Mouse (Mus musculus): ENCODE results near the gene Tspan15.
A peak's percentile ranks its signal among the peaks of the same experiment; 100 is the strongest.

Gene Tspan15

DNA sequence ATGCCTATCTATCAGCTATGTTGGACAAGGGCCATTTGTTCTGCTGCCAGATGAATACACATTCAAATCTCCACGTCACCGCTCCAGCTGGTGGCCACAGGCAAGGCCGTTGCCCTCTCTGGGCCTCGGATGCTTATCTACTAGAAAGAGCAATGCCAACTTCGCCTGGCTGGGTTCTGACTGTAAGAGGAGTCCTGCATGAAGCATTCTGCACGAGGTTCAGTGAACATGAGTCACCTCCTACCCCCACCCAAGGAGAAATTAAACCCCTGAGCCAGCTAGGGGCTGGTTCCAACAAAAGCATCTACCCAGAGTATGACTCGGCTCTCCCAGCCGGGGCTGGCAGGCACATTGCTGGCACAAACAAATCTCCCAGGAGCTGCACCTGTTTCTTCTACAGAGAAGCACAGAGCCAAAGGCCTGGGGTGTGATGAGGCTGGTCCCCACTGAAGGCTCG is 38.3 kb downstream of the Tspan15 start:
- DNase-seq (ENCODE audit: low read depth, low spot score) = no peak

DNA sequence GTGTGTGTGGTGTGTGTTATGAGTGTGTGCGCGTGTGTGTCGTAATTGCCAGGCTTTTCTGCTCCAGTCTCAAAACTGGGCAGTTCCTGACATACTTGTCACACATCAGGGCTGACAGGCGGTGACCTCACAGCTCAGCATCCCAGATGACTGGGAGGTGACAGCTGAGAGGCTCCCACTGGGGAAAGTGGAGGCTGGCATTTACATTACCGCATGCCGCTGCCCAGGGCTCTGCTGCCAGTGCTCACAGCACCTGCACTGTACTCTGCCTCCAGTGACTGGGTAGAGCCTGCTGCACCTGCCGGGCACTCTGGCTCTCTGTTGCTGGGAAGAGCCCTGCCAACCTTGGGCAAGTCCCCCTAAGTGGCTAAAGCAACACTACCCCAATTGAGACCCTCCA is 40.2 kb downstream of the Tspan15 start:
- DNase-seq (ENCODE audit: low read depth, low spot score) = no peak

DNA sequence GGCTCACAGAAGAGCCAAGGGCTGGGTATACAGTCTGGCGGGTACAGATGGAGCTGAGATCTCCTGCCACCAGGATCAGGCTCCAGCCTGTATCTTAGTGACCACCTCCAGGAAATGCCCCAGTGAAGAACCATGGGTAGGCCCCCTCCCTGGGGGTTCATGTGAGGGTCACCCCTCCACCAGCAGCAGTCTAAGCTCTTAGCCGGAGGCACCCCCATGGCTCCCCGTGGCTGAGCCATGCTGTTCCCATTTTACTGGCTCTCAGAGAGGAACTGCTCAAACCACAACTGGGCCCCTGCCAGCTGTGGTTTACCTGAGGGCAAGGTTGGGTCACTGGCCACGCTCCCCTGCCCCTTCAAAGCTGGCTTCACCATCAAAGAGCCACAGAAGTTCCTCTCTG is 41.1 kb downstream of the Tspan15 start:
- no peak for DNase-seq (ENCODE audit: low read depth, low spot score)

DNA sequence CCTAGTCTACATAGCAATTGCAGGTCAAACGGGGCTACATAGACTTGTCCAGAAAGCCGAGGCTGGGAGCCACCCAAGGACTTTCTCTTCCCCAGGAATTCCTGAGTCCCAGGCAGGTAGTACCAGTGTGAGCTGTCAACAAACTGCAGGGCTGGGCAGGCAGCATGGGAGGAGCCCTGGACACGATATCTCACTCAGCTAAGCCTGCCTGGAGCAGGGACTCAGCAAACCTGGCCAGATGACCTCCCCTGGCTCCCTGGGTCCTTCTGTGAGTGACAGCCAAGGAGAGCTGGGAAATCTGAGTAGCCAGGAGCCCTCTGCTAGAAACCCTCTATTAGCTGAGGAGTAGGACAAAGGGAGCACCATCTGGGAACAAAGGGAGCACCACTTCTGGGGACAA is 41.7 kb downstream of the Tspan15 start:
- no peak for DNase-seq (ENCODE audit: low read depth, low spot score)

DNA sequence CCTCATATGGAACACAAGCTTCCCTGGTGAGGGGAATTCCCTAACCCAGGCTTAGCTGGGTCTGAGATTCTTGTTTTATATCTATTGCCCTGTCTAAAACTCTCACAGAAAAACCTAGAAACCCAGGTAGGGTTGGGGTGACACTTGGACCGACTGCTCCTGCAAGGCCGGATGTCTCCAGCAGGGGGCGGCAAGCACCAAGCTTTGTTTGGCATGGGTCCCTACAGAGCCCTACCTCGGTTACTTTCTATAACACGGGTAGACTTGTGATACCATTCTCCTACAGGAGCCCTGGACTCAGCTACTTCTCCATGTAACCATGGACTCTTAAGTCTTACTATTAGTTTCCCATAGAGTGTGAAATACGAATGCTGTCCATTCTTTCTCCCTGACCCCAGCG is 44.2 kb downstream of the Tspan15 start:
- peak; percentile 52 for DNase-seq (ENCODE audit: low read depth, low spot score)

DNA sequence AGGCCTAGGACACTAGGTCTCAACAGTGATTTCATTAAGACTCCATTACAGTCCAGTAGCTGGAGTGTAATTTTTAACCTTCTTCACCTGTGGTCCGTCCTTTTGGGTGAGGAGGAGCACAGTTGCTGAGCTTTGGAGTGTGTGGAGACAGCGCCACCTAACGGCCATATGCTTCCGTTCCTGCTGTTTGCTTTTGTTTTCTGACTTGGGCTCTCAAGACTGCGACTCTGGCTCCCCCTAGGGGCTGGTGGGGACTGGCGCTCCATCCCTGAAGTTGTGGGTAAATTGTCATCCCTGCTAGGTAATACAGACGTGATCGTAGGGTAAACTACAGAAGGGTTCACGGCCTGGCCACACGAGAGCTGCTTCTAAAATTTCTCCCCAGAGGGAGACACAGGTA is 48.0 kb downstream of the Tspan15 start:
- DNase-seq (ENCODE audit: low read depth, low spot score) = peak; percentile 84

DNA sequence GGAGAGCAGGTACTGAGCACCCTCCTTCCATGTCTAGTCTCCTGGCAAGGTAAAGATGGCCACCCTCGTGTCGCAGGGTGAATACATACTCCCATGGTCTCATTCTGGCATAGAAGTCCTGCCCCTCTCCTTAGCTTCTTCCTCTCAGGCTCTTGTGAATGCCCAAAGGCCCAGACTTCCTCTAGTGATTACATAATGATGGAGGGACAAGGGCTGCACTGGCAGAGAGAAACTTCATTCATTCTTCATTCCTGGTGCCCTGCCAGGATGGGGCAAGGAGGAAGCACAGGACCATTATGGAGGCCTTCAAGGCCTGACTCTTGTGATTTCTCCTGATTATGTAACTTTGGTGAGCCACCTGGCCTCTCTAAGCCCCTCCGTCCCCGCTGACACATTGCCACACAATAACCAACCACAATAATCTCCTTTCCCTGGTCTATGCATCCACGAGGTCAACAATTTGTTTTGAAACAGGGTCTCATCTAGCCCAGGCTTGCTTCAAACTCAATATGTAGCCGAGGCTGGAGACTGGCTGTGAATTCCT is 48.5 kb downstream of the Tspan15 start:
- no peak for DNase-seq (ENCODE audit: low read depth, low spot score)

DNA sequence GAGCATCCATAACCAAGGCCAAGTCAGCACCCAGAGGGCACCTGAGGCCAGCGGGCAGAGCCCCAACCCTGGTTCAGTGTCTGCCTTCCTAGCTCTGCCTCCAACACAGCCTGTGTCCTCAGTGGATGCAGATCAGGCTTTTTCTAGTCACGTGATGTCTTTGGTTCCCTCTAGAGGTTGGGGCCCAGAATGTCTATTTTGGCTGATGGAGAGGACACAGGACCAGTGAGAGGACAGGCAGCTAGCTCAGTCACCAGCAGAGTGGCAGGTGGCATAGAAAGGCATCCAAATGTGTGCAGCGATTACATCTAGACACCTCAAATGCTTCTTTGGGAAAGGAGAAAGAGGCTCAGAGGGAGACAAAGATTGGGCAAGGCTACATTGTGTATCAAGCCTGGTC is 49.4 kb downstream of the Tspan15 start:
- no peak for DNase-seq (ENCODE audit: low read depth, low spot score)

DNA sequence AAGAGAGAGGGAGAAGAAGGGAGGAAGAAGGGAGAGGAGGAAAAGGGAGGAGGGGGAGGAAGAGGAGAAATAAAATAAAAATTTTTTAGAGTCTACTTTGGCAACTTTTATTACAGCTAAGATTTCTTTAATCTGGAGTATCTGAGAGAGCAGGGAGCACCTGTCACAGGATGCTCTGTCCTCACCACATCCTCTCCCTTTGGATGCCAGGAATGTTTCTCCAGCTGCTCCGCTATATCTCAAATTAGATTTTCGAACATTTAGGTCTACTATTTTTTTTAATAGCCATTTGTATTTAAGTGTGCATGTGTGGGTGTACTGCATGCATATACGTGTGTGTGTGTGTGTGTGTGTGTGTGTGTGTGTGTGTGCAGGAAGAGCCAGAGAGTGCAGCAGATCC is 51.1 kb downstream of the Tspan15 start:
- no peak for DNase-seq (ENCODE audit: low read depth, low spot score)

DNA sequence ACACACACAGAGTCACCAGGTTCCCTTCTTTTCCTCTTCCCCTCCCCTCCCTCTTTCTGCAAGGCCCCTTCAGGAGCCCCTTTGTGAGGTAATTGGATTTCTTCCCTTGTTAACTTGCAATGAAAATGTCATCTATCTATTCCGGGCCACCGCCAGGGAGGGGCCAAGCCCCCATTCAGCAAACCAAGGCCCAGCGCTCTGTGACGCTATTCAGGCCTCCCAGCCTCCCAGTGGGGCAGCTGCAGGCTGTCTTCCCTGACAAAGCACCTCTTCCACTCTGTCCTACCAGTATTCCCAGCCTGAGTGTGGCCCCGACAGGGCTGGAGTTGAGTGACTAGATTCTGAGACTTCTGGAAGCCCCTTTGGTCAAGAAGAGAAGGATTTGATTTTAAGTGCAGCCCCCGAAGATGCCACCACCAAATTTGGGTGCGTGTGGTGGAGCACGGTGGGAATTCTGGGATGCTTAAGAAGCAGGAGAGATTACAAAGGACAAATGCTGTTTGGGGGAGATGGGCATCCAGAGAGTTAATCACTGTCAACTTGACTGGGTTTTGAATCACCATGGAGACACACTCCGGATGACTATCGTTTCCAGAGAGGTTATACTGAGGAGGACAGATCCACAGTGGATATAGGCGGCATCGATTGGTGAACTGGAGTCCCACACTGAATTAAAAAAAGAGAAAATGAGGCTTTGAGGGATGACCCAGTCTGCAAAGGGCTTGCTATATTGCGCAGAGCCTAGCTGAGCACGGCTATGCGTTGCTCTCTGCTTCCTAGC is 56.3 kb downstream of the Tspan15 start:
- DNase-seq (ENCODE audit: low read depth, low spot score) = no peak

DNA sequence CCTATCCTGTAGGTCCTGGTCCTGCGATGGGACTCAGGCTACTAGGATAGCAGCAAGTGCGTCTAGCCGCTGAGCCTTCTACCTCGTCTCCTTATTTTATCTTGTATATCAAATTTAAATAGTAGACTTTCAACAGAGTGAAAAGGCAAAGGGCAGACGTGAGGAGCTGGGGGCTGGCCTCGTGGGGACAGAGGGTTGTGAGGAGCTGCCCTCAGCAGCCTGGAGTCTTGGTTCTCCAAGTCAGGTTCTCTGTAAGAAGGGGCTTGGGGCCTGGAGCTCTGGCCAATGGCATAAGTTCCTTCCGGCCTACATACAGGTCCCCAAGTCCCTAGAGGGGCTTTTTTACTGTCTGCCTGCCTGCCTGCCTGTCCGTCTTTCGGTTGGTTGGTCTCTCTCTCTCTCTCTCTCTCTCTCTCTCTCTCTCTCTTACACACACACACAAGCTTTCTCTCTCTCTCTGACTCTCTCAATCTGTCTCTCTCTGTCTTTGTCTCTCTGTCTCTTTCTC is 57.1 kb downstream of the Tspan15 start:
- no peak for DNase-seq (ENCODE audit: low read depth, low spot score)

DNA sequence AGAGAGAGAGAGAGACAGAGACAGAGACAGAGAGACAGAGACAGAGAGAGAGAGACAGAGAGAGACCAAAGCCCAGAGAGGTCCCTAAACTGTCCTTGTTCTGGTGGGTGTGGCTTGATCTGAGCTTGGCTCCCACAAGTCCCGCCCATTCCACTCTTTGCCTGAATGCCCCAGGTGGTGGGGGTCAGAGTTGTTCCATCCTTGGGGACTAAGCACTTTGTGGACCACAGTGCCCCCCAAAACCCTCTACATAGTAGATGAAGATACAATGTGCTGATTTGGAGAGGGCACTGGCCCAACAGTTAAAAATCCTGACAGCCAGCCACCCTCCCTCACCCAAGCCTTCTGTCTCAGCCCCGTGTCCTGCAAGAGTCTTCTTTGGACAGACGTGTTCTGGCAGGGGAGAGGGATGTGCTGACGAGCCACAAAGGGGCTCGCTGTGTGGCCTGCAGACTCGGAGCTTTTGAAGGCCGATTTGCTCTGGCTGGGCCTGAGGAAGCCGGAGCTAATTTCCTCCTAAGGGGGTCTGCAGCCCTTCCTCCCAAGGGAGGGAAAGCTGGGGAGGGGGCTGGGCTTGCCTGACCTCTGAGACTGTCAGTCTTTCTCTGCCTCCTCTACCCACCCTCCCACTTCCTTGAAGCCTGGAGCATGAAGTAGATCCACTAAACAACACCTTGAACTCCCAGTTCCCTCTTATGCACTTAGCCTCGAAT is 58.1 kb downstream of the Tspan15 start:
- DNase-seq (ENCODE audit: low read depth, low spot score) = no peak

DNA sequence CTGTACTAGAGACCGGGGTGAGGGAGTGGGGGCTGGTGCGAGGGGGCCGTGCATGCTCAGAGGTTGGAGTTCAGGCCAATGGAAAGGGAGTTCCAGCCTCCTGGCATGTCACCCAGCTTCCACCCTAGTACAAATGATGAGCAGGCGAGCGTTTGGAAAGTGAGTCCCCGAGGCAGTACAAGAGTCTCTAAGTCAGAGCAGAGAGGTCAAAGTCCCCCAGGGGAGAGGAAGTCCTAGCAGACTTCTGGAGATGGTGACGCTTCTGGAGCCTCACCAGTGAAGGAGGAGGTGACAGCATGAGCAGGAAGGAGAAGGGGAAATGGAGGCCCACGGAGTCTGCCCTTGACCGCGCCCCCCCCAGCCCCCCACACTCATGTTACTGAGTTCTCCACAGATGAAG is 68.6 kb downstream of the Tspan15 start:
- no peak for DNase-seq (ENCODE audit: low read depth, low spot score)

DNA sequence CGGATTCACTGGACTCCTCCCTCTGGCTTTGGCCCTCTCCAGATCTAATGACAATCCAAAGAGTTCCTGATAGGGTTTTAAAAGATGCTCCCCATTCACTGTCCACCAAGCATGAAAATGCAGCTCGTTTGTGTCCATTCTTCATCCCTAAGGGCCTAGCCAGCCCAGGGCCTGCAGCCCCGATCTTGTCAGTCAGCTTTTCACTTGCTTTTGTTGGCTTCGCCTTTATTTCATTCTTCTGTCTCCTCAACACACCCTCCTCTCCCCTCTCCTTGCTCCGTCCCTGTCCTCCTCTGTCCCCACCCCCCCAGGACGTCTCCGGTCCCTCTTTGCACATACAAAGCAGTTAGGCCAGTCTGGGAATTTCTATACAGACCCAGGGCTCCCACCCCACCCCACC is 81.1 kb downstream of the Tspan15 start:
- no peak for DNase-seq (ENCODE audit: low read depth, low spot score)

DNA sequence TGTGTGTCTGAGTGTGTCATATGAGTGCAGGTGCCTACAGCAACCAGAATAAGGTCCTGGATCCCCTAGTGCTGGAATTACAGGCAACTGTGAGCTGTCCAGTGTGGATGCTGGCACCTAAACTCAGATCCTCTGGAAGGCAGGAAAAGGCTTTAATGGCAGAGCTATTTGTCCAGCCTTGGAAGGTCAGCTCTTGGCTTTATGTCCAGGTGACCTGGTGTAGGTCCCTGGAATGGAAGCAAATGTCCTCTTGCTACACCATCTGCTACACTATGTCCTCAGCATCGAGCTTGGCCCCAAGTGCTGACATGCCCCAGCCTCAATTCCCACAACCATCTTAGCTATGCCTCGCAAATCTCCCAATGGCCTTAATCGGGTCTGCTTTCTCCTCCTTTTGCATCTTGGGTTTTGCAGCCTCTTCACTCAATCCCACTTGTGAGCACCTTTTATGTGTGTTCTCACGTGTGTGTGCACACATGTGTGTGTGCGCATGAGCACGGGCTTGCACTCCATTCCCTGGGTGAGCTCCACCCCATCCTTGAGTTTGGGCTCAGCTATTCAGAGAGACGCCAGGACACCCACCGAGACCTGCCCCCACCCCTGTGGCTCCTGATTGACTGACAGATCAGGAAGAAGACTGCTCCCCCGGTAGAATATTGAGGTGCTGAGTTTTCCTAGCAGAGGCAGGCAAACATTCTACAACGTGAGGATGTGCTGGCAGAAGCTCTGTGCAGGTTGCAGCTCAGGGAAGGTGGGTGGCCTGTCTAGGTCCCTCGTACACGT is 83.4 kb downstream of the Tspan15 start:
- no peak for DNase-seq (ENCODE audit: low read depth, low spot score)

DNA sequence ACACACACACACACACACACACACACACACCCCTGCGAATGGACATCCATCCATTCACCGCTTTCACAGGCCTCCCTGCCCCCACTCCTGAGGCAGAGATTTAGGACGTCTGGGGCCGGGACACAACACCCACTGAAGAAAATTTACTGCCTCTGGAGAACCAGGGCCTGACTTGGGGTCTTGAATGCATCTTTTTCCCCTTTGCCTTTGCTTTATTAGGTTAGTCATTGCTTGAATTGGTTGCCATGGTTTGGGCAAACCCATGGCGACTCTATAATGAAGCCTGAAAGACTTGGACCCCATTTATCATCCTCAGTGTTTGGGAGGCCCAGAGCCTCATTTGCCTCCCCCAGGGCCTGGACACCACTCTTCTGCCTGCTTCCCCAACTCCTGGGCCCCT is 85.1 kb downstream of the Tspan15 start:
- DNase-seq (ENCODE audit: low read depth, low spot score) = no peak

DNA sequence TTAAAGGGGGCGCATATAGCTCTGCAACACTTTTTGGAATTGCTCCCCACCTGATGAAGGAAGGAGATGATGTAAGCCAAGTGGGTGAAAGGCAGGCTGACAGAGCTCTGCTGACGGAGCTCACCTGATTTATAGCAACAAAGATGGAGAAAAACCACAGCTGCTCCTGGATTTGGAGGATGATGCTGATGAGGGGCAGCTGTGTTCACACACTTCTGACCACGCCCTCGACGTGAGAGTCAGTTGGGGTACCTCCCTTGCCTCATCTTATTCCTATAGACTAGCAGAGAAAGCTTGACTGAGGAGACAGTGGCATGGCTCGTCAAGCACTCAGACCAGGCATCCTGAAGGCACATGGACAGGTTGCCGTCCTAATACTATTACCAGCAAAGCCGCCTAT is 87.2 kb downstream of the Tspan15 start, which contains the start of gene Fam241b:
Gene Fam241b, minus strand, starts transcription at position 101 of the 400 bp plus-strand sequence.
- DNase-seq (ENCODE audit: low read depth, low spot score) = no peak

DNA sequence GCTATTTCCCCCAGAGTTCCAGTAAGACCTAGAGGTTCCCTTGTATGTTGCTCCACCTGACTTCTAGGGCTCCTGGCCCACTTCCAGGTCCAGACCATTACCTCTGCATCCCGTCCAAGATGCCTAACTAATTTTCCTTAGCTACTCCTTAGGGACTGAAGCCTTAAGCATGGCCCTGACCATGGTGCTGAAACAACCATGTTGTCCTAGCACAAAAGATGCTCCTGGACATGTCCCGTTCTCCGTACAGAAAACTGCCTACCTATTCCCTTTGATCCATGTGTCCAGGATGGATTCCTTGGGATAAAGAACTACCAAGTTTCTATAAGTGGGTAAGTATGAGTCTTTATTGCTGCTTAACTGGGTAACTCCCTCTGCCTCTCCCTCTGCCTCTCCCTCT is 93.0 kb downstream of the Tspan15 start:
- DNase-seq (ENCODE audit: low read depth, low spot score) = no peak

DNA sequence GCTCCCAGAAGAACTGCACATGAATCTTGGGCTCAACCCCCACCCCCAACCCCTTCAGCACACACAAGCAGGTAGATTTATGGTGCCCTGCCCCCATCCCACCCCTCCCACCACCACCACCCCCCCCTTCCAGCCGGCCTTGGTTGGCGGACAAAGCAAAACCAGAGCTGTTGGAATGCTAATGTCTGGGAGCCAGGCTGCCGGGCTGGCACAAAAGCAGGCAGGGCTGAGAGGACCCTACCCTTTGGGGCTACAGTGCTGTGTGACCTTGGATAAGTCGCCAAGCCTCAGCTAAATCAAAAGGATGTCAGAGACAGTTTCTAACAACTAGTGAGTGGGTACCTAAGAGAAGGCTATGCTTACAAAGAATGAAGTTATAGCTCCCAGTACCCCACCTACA is 93.9 kb downstream of the Tspan15 start:
- no peak for DNase-seq (ENCODE audit: low read depth, low spot score)

DNA sequence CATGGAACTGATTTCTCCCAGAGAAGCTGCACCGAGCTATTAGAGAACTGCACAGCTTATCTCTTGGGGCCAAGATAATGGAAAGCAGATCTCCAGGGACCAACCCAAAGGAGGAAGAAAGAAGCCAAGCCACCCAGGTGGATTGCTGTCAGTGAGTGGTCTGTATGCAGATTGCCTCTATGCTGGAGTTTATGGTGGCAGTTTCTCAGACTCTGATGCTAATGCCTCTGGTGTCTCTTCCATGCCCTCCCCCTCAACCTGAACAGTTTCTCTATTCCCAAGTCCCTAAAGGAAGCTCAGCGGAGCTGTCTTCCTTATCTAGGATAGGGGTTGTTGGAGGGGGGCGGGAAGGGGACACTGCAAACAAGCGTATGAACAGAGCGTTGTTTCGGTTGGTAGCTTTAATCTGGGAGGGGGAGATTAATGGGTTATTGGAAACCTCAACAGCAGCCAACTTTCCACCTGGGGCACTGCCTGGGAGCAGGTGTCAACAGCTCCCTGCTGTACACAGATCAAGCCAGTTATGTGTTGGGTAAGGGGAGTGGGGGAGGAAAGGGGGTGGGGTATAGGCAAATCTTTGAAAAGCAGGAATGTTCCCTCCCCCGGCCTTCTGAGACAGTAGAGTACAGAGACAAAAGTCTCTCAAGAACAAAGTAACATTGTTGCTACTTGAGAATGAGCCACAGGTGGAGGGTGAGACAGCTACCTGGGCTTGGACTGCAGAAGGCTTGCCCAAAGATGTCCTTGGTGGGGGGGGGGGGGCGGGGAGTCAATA is 95.2 kb downstream of the Tspan15 start:
- no peak for DNase-seq (ENCODE audit: low read depth, low spot score)

All from CD4-positive helper T cell, adult 2 months (primary cell).